Mouse (Mus musculus) heart, adult 18-20 months (tissue): ENCODE measurements around the gene B4galt1. TPM values are rescaled to one million over a fixed set of nuclear protein-coding genes. Genes with fewer than 3 reads are reported as not detected.
A peak's percentile ranks its signal among the peaks of the same experiment; 100 is the strongest.

Experiments
- DNase-seq, 2 experiments: peaks; one replicate each; pipeline ENCODE4 v3.0.0; 2021 to 2022; ENCODE audit warnings: mixed read lengths in 1 of 2
- total RNA-seq, 2 experiments: library from RNA; stranded (reverse); gene quantifications; 2 replicates each; pipeline ENCODE4 v1.2.3; 2021

Gene B4galt1
- total RNA-seq, 2 experiments from 2014 or later: 58.2 to 59.1 TPM

DNA sequence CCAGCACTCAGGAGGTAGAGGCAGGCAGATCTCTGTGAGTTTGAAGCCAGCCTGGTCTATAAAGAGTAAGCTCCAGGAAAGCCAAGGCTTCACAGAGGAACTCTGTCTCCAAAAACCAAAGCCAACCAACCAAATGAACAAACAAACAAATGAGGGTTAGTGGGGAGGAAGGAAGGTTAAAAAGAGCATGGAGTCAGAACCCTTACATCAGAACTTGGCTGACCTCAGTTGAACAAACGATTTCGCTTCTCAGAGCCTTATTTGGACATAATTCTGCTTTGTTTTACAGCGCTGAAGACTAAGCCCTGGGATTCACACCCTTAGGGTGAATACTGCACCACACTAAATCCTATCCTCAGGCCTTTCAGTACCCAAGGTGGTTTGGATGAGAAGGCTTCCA is 18.3 kb upstream of the B4galt1 start:
- DNase-seq: no peak

DNA sequence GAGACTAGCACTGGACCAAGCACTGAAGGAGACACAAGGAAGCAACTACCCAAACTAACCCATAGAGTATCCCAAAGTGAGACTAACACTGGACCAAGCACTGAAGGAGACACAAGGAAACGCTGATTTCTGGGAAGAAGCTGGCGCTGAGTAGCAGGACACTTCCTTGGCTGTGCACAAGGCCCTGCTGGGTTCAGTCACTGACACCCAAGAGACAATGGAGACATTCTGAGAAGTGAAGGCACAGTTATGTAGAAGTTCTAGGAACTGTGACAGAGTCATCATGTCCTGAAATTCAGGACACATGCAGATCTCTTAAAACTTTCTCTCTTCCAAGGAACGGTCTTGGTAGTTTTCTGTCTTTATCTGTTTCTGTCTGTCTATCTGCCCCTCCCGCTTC is 16.4 kb upstream of the B4galt1 start:
- DNase-seq: no peak

DNA sequence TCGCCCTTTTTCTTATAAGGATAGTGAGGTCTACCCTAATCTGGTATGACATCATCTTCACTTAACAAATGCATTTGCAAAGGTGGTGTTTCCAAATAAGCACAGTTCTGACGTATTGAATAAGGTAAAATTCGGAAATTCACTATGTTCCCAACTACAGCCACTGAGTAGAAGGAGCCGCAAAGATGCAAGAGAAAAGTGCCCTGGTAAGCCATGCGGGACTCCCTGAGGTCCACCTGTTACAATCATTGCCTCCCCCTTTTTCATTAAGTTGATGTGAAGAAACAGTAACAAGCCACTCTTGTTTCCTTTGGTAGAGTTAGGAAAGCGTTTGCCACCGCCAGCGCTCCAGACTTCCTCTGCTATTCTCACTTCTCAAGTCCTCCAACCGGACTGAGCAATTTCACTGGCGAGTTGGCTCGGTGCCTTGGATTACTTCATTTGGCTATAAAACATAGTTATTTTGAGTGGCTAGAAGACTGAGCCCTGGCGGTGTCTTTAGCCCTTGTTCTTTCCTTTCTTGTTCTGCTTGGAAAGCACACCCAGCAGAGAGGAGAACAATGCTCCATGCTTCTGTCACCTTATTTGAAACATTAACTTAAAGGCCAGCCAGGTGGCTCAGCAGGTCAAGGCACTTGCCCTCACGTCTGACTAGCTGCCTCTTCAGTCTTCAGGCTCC is 14.9 kb upstream of the B4galt1 start:
- peak; percentile 92 to 93 for DNase-seq

DNA sequence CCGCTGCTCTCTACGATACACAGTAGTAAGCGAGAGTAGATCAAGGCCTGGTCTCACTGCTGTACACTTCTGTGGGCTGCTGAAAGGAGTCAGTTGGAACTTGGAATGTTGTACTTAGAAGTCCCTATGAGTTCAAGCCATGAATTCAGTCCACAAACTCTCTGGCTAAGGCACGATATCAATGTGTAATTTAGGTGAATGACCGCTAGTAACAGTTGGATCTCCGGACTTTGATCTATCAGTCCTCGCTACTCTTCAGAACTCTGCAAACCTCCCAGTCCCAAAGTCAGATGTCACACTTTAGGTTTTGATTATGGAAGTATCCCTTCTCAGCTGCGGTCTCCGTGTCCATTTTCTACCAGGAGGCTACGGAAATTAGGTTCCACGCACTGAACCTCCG is 10.6 kb upstream of the B4galt1 start:
- DNase-seq: no peak

DNA sequence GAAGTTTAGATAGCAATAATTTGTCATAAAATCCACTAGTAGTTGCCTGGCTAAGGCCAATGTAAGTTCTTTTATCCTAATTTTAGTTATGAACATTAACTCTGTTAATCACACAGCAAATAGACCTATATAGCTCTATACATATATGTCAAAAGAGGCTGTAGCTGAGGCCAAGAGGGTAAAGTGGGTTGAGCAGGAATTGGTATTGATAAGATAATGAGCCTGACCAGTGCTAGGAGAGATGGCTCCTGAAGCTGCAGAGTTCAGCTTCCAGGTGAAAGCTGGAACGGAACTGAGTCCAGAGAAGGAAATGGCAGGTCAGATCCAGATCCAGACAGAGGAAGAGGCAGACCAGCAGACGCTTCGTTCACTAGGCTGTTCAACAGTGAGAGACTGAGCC is 9.5 kb upstream of the B4galt1 start:
- no peak for DNase-seq

DNA sequence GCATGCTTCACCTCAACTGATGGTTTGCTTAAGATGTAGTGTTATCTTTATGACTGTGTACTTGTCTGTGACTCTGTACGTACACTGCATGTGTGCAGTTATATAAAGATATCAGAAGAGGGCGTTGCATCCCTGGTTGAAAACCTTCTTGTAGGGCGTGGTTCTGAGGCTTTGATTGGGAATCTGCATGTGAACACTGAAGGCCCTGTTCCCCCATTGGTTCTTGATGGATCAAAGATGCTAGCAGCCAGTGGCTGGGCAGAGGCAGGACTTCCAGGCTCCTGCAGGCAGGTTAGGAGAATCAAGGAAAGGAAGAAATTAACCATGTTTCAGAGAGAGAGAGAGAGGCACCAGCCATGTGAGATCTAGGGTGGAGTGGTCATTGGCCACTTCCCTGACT is 7.3 kb upstream of the B4galt1 start:
- DNase-seq: no peak

DNA sequence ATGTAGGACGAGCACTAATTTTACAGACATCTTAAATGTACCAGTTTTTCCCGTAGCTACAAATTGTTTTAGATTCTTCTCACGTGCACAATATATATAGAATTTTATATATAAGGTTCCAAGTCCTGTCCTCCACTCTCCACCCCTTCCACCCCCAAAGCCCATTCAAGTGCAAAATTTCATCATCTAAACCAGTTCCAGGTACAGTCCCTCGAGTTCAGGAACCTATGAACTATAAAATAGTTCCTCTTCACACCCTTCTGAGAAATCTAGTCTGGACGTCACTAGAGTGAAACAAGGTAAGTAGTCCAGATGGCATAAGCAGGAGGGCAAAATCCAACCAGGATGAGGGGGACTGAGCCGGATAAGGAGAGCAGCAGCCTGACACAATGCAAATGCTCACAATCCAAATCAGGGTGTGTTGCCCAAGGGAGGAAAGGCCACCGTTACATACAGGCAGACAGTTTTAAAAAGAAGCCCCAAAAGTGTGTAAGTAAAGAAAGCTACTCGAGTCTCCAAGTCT is 4.1 kb upstream of the B4galt1 start:
- DNase-seq: no peak

DNA sequence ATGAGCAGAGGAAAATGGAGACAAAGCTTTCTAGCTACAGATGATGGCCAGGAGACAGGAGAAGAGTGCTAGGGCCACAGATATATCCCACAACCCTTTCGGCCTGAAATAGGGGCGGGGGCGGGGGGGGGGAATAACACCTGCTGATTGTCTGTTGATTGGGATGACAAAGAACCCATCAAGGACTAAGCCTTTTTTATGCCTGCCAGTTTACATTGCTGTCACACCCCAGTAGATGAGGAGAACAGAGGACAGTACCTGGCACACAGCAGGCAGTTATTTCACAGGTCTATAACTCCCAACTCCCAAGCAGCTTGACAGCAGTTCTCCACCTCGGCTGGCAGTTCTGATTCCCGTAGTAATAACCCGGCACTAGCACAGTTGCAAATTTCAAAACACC is 2.8 kb upstream of the B4galt1 start:
- no peak for DNase-seq

DNA sequence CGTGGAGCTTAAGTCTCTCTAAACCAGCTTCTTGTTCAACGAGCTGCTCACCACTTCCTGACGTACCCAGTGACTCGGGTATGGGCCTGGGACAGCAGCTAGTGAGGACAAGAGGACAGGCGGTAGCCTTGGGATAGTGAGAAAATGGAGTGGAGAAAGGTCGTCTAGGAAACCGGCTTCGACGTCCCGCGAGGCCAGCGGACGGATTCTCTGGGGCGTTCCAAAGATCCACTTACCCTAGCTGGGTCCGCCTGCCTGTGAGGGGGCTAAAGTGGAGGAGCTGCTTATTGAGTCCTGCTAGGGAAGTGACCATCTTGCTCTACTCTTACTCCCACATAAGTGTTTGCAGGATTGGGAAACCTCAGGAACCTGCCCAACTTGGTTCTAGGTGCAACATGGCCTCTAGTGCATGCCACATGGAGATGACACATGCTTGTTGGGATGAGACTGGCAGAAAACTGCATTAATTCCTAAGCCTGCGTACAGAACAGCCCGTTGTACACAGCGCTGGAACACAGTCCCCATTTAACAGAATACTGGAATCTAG is 655 bp upstream of the B4galt1 start:
- peak in 1 of 2 experiments; percentile 67 for DNase-seq

DNA sequence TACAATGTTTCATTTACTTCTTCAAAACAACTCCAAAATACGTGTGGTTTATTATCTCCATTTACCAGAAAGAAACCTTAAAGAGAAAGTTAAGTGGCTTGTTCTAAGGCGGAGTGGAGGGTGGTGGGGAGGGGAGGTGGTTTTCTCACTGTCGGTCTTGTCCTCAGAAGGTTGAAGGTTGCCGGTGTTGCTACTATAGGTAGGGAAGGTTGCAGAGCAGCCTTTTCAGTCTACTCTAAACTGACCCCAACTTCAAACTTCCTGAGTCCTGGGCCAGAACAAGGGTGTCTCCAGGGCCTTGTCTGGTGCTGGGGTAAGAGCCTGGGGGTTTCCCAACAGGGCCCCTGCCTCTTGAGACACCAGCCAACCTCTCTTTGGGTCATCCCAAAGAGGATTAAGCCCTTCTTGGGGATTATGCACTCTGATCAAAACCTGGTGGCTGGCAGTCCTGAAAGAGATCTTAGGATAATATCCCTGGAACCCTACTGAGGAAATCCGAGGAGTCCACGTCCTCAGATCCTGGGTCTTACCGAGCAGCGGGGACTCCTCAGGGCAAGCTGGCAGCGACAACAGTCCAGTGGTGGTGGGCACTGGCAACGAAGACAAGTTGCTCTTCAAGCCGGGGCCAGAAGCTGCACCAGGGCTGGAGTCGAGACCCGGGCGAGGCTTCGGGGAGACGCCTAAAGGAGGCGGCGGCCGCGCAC is 792 bp downstream of the B4galt1 start:
- DNase-seq: peak in 1 of 2 experiments; percentile 70

DNA sequence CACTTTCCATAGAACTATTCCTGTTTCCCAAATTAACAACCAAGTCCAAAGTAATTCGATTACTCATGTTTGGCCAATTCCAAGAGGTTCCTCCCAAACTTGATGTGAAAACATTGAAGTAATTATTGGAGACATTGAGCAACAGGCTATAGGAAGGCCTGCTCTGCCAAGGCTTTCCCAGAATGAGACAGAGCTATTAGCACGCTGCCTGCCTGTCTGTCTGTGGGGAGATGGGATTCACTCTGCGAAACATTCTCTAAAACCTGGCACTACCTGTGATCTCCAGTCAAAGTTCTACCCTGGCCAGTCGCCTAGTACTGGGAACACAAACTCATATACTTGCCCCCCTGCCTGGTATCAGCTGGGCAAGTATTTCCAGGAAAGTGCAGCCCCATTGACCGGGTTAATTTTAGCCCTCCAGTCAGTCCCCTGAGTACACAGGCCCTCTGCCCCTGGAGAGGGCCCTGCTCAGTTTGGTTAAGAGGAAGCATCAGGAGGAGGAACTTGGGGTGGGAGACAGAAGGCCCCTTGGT is 1.5 kb downstream of the B4galt1 start:
- DNase-seq: peak; percentile 79 to 84

DNA sequence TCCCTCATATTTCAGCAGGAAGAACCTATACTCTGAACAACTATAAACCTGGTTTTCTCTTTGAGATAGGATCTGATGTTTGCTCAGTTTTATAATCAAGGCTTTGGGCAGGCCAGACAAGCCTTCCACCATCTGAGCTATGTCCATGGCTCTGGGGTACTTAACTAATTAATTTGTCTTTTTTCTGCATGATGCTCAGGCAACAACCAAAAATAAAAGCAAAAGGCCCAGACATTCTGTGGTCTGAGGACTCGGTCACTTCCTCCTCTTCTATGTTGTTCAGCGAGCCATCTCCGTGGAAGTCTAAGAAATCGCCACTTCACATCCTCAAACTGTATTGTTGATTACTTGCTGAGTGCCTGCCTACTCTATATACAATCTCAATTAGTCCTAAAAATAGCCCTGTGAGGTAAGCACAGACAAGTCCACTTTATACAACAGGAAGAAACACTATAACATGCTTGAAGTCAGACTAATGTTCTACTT is 2.0 kb downstream of the B4galt1 start:
- DNase-seq: no peak

DNA sequence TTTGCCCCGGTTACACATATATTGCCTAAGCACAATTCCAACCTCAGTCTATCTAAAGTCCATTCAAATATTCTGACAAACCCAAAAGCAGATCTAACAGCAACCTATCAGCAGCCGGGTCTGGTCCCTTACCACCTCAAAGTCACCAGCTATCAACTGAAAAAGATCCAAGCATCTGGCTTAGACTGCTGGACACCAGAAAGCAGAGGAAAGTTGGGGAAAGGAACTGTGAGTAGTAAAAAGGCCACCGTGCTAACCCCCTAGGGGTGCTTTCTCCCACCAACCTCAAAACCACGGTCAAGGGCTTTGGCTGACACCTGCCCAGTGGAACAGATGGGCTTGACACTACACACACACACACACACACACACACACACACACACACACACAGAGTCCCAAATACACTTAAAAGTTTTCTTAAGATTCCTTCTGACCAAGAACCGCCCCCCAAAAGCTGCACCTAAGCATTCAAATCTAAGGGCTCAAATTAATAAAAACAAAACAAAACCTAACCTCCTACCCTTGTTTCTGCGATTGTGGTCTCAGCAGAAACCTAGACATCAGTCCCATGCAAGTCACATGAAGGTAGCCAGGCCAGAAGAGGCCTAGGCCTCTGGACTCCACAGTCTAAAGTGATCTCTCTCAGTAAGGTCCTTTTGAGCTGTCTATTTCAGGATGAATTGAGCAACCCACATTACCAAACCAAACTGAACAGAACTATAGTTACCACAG is 2.6 kb downstream of the B4galt1 start:
- DNase-seq: no peak

DNA sequence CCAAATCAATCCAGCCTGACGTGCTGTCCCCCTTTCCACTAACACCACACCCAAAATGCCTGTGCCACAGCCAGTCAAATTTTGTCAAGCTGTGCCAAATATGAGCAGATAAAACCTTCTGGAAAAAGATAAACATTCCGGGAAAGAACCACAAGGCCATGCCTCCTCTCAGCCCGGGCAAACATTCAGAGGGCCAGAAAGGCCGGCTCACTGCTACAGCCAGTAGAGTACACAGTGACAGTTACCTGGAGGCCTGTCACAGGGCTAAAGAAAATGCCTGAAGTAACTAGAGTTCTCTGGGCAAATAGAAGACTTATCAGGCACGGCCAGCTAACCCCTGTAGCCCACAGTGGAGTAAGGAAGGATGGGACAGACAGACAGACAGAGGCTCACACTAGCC is 3.2 kb downstream of the B4galt1 start:
- peak; percentile 76 to 78 for DNase-seq

DNA sequence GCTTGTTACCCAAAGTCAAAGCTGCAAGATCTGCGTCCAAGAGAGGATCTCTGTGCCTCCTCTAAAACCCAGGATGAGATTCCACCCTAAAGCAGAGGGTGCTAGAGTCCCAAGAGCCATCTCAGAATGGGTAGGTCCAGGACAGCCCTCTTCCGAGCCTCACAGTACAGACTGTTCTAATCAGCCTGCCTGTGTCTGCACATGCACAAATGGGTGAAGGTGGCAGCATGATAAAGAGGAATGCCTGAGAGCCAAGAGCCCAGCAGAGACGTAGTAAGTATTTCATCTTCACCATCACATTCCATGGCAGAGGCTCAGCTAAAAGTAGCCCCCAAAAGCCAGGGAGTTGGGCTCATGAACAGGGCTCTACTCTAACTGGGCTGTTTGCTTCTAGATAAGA is 4.3 kb downstream of the B4galt1 start:
- DNase-seq: no peak

DNA sequence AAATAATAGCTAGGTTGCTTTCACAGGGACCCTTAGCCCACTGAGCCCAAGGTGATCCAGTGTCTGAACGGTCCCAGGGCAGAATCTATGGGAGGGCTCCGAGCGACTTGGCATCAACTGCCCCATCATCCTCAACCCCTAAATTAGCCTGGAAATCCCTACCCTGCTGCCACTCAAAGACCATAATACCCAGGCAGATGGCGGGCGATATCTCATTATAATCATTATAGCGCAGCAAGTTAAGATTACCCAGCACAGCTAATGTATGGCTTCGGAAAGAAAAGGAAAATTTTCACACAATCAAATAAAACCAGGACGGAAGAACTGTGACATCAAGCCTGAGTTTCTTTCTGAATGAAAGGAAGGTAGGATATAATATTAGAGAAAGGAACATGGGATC is 5.6 kb downstream of the B4galt1 start:
- DNase-seq: no peak

DNA sequence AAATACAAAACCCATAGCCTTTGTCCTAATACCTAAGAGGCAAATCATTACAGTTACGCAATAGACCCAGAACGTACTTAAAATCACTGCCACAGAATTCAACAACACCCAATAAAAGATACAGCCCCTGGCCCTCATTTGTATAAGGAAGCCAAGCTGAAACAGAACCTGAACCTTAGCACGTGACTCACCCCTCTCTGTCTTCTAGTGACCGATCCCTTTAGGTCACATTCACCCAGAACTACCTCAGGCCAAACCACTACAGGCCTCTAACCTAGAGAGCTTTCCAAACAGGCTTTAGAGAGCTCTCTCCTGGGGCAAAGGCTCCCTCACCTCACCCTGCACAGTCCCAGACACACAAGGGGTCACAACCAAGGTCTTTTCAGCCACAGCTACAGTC is 6.6 kb downstream of the B4galt1 start:
- peak in 1 of 2 experiments; percentile 57 for DNase-seq

DNA sequence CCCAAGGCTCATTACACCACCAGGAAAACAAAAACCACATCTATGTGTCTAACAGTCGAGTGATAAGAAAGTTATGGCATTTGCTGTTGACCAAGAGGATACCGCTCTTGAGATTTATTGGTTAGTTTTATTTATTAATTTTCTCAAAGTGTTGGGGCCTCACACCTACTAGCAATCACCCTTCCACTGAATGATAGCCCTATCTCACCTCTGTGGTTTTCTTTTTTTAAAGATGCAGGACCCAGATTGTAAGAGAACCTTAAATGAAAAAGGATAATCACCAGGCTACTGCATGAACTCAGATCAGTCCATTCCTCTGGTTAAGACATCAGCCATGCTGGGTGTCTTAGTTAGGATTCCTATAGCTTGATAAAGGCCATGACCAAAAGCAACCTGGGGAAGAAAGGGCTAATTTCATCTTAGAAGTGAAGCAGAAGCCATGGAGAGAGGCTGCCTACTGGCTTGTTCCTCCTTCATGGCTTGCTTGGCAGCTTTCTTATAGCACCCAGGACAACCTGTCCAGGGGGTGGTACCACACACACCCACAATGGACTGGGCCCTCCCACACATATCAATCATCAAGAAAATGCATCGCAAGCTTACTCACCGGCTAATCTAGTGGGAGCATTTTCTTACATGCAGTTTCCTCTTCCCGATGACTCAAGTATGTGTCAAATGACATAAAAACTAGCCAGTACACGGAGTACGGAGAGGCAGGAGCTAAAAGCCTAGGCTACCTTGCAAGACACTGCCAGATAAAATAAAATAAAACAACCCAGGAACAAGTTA is 7.5 kb downstream of the B4galt1 start:
- DNase-seq: peak in 1 of 2 experiments; percentile 59

DNA sequence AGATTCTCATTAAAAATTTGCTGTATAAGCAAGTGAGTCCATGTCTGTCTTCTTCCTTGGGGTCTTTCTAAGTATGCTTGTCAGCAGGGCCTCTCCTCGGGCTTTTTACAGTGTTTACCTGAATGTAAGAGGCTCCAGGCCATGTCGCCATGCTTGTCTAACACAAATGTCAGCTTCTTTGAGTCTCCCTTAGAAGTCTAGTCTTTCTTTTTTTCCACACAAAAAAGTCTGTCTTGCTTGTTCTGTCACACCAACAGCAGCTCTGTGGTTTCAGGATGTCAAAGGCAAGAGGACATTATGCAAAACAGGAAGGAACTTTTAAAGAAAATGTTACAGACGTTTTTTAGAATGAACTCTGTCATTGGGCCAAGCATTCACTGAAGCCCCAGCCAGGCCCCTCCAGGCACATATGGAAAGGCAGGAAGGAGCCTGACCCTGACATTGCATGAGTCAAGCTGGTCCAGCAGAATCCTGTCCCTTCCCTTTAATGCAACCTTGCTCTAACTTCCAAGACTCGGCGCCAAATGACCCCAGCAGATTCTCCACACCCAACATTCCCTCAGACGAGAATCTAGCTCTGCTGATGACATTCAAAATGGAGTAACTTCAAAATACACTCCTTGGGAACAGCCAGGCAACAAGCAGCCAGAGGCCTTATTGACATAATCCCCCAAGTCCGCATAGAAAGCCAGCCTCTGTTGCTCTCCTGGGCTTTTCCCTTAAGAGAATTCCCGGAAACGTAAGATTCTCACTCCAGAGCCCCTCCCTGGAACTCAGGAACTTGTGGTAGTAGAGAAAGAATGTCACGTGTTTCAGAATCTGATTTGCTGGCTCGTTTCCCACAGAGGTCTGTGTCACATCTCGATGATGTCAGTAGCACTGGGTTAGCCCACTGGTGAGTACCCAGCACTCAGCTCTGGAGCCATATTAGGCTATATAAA is 8.7 kb downstream of the B4galt1 start:
- DNase-seq: peak; percentile 87 to 92

DNA sequence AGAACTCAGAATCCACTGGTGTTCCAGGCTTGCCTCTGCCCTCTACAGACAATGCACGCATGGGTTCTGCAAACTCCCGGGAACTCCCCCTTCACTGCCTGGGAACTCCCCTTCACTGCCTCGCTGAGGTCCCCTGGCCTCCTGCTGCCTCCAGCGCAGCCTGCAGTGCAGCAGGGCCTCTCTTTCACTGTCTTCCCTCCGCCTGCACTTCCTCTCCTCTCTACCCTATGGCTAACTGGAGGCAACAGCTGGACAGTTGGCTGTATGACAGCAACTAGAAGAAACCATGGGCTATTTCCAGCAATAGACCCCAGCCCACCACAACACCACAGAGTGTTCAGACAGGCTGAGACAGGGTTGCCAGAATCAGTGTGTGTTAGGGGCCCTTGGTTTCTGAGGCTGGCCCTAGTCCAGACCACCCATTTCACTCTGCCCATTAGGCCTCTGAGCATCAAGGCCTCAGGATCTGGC is 9.5 kb downstream of the B4galt1 start:
- DNase-seq: peak; percentile 69 to 76
